Mouse (Mus musculus): ENCODE results near the gene Gm27021. TPM values are rescaled to one million over a fixed set of nuclear protein-coding genes. Genes with fewer than 3 reads are reported as not detected.

The Gm27021 gene
- total and polyA plus RNA-seq, 3 experiments = 0.21 to 0.54 TPM; not detected in 1

DNA sequence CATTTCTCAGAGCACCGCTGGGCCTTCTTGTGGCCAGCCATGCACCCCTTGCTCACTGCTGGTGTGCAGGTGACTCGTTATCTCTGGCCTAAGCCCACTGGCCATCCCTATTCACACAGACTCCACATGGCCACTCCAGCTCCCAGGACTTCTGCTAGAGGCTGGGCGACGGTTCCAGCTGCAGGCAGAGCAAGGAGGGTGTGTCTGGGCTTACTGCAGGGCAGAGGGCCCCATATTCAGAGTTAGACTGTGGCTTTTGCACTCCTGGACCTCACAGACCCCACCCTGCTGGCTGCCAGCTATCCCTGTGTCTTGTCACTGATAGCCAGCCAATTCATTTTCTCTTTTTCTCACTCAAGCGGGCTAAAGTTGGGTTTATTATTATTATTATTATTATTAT lies 16.2 kb upstream of the Gm27021 start:
- Histone ChIP-seq H3K36me3 (ENCODE audit: control insufficient read depth in 1 of 2, insufficient read depth in 2 of 2, low read length in 2 of 2) (peaks cover 0 to 5% of the 10 kb centered on the region in 2 experiments; a peak in 2 of 4 replicates), H3K27ac (ENCODE audit: control insufficient read depth, low read depth, low read length) (no peak overlapping the region), H3K9me3 (replicated peaks; ENCODE audit: insufficient read depth, low read length) (no peaks in the 10 kb centered on the region), H3K27me3 (ENCODE audit: control insufficient read depth in 1 of 2, insufficient read depth in 2 of 2, low read length in 2 of 2) (no peaks in the 10 kb centered on the region), H3K79me2 (ENCODE audit: control insufficient read depth, insufficient read depth, low read length, poor library complexity) (no peaks in the 10 kb centered on the region), H3K9ac (ENCODE audit: control insufficient read depth, low read depth, low read length, poor library complexity, severe bottlenecking) (no peak overlapping the region), H3K4me3 (ENCODE audit: control insufficient read depth in 1 of 2, insufficient read depth in 1 of 2, low read depth in 2 of 2, low read length in 2 of 2) (no peak overlapping the region), H3K4me1 (ENCODE audit: control insufficient read depth in 1 of 2, insufficient read depth in 2 of 2, low read length in 2 of 2) (peaks cover 0 to 9% of the 10 kb centered on the region in 2 experiments; a peak in 2 of 4 replicates)
- TF ChIP-seq GABPA (IDR thresholded peaks at IDR 0.05; ENCODE audit: low read depth, low read length) (no peak), MXI1 (IDR thresholded peaks at IDR 0.05; ENCODE audit: low read depth, low read length) (no peak), POLR2AphosphoS2 (IDR thresholded peaks at IDR 0.05; ENCODE audit: low read length) (no peak), USF2 (IDR thresholded peaks at IDR 0.05; ENCODE audit: borderline replicate concordance in 1 of 2, insufficient read depth in 1 of 2, low read depth in 1 of 2, low read length in 2 of 2) (no peak), MYC (IDR thresholded peaks at IDR 0.05; ENCODE audit: low read depth, low read length) (no peak), ELF1 (IDR thresholded peaks at IDR 0.05; ENCODE audit: low read depth, low read length) (no peak), ZMIZ1 (IDR thresholded peaks at IDR 0.05; ENCODE audit: low read depth, low read length) (no peak), SMC3 (IDR thresholded peaks at IDR 0.05; ENCODE audit: low read depth, low read length) (no peak), ZNF384 (IDR thresholded peaks at IDR 0.05; ENCODE audit: low read depth, low read length) (no peak), MAX (IDR thresholded peaks at IDR 0.05; ENCODE audit: low read length) (no peak), CHD2 (IDR thresholded peaks at IDR 0.05; ENCODE audit: low read length) (no peak), ZC3H11A (IDR thresholded peaks at IDR 0.05; ENCODE audit: low read depth, low read length) (no peak), CHD1 (IDR thresholded peaks at IDR 0.05; ENCODE audit: low read depth, low read length) (no peak), SIN3A (IDR thresholded peaks at IDR 0.05; ENCODE audit: low read length) (no peak), POLR2A (IDR thresholded peaks at IDR 0.05; ENCODE audit: control insufficient read depth in 1 of 2, insufficient read depth in 1 of 2, low read depth in 1 of 2, low read length in 2 of 2, poor library complexity in 1 of 2) (no peak), NELFE (IDR thresholded peaks at IDR 0.05; ENCODE audit: low read depth, low read length) (no peak)
- DNase-seq (ENCODE audit: low read depth, low spot score) = no peak

DNA sequence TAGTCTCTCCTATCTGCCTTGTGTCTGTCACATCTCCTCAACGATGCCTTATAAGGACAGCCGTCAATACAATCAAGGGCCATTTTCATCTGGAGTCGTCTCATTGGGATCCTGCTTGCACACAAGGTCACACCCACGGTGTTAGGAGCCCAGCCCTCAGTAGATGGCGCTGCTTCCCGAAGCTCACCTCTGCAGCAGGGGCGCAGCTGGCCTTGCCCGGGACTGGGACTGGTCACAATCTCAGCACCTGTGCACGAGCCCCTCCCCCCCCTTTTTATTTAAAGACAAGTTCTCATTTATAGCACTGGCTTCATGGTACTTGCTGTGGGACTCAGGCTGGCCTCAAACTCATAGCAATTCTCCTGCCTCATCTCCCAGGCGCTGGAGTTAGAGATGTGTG lies 15.7 kb upstream of the Gm27021 start:
- peaks cover 0 to 5% of the 10 kb centered on the region in 2 experiments; a peak in 2 of 4 replicates for H3K36me3 ChIP-seq (ENCODE audit: control insufficient read depth in 1 of 2, insufficient read depth in 2 of 2, low read length in 2 of 2)
- H3K9ac ChIP-seq (ENCODE audit: control insufficient read depth, low read depth, low read length, poor library complexity, severe bottlenecking) = no peak overlapping the region
- H3K9me3 ChIP-seq (replicated peaks; ENCODE audit: insufficient read depth, low read length) = no peaks in the 10 kb centered on the region
- DNase-seq (ENCODE audit: low read depth, low spot score) = peak; percentile 60
- no peak overlapping the region for H3K27ac ChIP-seq (ENCODE audit: control insufficient read depth, low read depth, low read length)
- H3K4me1 ChIP-seq (ENCODE audit: control insufficient read depth in 1 of 2, insufficient read depth in 2 of 2, low read length in 2 of 2) = peaks cover 0 to 9% of the 10 kb centered on the region in 2 experiments; a peak in 2 of 4 replicates
- TF ChIP-seq MEF2A (IDR thresholded peaks at IDR 0.05; ENCODE audit: extremely low read depth, insufficient replicate concordance, low read depth, low read length, poor library complexity, severe bottlenecking) (no peak), SIN3A (IDR thresholded peaks at IDR 0.05; ENCODE audit: low read length) (no peak), SMC3 (IDR thresholded peaks at IDR 0.05; ENCODE audit: low read depth, low read length) (peak; percentile 49), CTCF (IDR thresholded peaks at IDR 0.05 in 2 of 3, conservative IDR thresholded peaks at IDR 0.05 in 1 of 3; ENCODE audit: control insufficient read depth in 1 of 3, insufficient read depth in 1 of 3, low read depth in 2 of 3, low read length in 3 of 3, poor library complexity in 1 of 3, severe bottlenecking in 1 of 3) (peak; percentile 65 to 80 (median 67)), RAD21 (IDR thresholded peaks at IDR 0.05; ENCODE audit: low read depth, low read length) (peak; percentile 44)
- no peaks in the 10 kb centered on the region for H3K79me2 ChIP-seq (ENCODE audit: control insufficient read depth, insufficient read depth, low read length, poor library complexity)
- no peak overlapping the region for H3K4me3 ChIP-seq (ENCODE audit: control insufficient read depth in 1 of 2, insufficient read depth in 1 of 2, low read depth in 2 of 2, low read length in 2 of 2)
- H3K27me3 ChIP-seq (ENCODE audit: control insufficient read depth in 1 of 2, insufficient read depth in 2 of 2, low read length in 2 of 2) = no peaks in the 10 kb centered on the region

All from MEL (cell line).